Mouse (Mus musculus) bone marrow, adult 2 months (tissue): ENCODE measurements around the gene Sgpp2.

Experiments used
- CTCF ChIP-seq: fragments of 200-500 bp; IDR thresholded peaks from 2 replicates; pipeline ENCODE4 v1.5.1; 2011; ENCODE audit warnings: low read length, control low read depth; ENCODE audit not compliant: control insufficient read depth, insufficient read depth
- POLR2A ChIP-seq: fragments of 200-500 bp; IDR thresholded peaks from 2 replicates; pipeline ENCODE4 v1.6.1; 2011; ENCODE audit warnings: low read depth, mild to moderate bottlenecking, control low read depth, low read length, borderline replicate concordance; ENCODE audit not compliant: control insufficient read depth

DNA sequence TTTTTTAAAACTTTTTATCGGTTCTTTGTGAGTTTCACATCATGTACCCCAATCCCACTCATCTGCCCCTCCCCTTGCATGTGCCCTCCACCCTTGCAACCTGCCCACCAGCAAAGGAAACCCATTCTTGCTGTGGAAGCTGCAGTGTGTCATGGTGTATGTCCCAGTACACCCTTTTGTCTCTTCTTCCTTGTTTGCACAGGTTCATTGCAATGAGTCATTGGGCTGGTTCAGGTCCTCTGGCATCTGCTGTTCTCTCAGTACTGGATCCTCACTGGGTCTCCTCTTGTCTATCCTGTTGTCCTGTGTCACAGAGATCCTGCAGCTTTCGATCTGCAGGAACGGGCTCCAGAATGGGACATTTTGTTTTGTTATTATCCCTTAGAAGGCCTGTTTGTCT is 10.1 kb downstream of the Sgpp2 start:
- TF ChIP-seq CTCF: no peak
- no peak for TF ChIP-seq POLR2A
